Mouse (Mus musculus) hindbrain, postnatal 0 days (tissue): ENCODE measurements around the gene Gimap4. TPM values are rescaled to one million over a fixed set of nuclear protein-coding genes. Genes with fewer than 3 reads are reported as not detected.

Experiments
- ATAC-seq: fragments of 200-750 bp; cut with Nextera tagmentation; 2 replicates; pipeline ENCODE4 v1.8.0; 2017; ENCODE audit warnings: mild to moderate bottlenecking, moderate TSS enrichment, moderate library complexity
- DNase-seq: peaks from one replicate; pipeline ENCODE4 v3.0.0-alpha.2; 2015; ENCODE audit warnings: low spot score
- H3K27ac ChIP-seq: fragments of 300-500 bp; sonication (generic); 2 replicates; pipeline ENCODE4 v1.5.1; 2014; ENCODE audit warnings: mild to moderate bottlenecking
- H3K27me3 ChIP-seq: fragments of 300-500 bp; sonication (generic); 2 replicates; pipeline ENCODE4 v1.6.1; 2014; ENCODE audit warnings: low read length, mixed read lengths; ENCODE audit not compliant: insufficient read depth
- H3K36me3 ChIP-seq: fragments of 300-500 bp; sonication (generic); 2 replicates; pipeline ENCODE4 v1.6.1; 2014; ENCODE audit warnings: low read length, mixed read lengths; ENCODE audit not compliant: insufficient read depth
- H3K4me1 ChIP-seq: fragments of 300-500 bp; sonication (generic); 2 replicates; pipeline ENCODE4 v1.6.1; 2014; ENCODE audit warnings: antibody characterized with exemption, low read length, mixed read lengths; ENCODE audit not compliant: insufficient read depth
- H3K4me2 ChIP-seq: fragments of 300-500 bp; sonication (generic); 2 replicates; pipeline ENCODE4 v1.6.1; 2014; ENCODE audit warnings: low read depth, mild to moderate bottlenecking, low read length, moderate library complexity, mixed read lengths
- H3K4me3 ChIP-seq: fragments of 300-500 bp; sonication (generic); 2 replicates; pipeline ENCODE4 v1.5.1; 2014; ENCODE audit warnings: low read length
- H3K9ac ChIP-seq: fragments of 300-500 bp; sonication (generic); replicated peaks from 2 replicates; pipeline ENCODE4 v1.6.1; 2014; ENCODE audit warnings: mild to moderate bottlenecking, low read length, moderate library complexity, mixed read lengths
- H3K9me3 ChIP-seq: fragments of 300-500 bp; sonication (generic); 2 replicates; pipeline ENCODE4 v1.6.1; 2016; ENCODE audit warnings: low read length, mixed read lengths
- CTCF ChIP-seq: IDR thresholded peaks from 2 replicates; pipeline ENCODE4 v1.5.1; 2016; ENCODE audit warnings: antibody characterized with exemption, control low read depth, low read depth
- WGBS: fragments of 180-500 bp; shearing (Covaris S2); extraction: QIAGEN DNeasy Blood & Tissue Kit; methylation state at CpG from one replicate; pipeline ENCODE4 v1.1.7; 2014; 5-methylcytosine and 5-hydroxymethylcytosine counted together
- polyA plus RNA-seq: library from polyadenylated mRNA; unstranded; fragments of >200 nt; fragmentation: Nextera tagmentation; extraction: Ambion mirVana; gene quantifications from 2 replicates; pipeline ENCODE4 v1.2.1, GENCODE M21; 2015
- total RNA-seq: library from RNA; depleted of rRNA; stranded (reverse); fragments of >200 nt; gene quantifications from 2 replicates; pipeline ENCODE4 v1.2.3, GENCODE M21; 2014; rRNA removed

Gimap4 gene
- total RNA-seq (0.78 and 1.6 TPM in 2 replicates), polyA plus RNA-seq (0.56 and 0.66 TPM in 2 replicates)

DNA sequence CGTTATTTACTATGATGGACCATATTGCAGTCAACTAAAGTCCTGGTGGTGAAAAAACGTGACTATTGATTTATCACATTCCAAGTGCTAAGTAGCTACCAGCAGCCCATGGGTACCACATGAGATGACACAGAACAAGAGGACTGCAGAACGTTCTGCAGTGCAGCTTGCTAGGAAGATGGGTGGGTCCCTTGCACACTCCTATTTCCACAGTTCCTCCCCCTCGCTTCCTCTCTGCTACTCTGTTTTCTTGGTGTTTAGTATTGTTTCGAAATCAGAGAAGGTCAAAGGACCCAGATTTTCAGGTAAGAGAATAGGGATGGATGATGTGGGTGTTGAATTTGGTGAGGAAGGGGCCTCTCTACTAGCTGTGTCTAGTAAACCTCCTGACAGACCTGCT, at the start of gene Gimap4:
Gimap4 (plus strand) TSS at position 231 of the 400 bp plus-strand sequence.
- no peak for ATAC-seq
- 79% methylated on average over 5 of the region's 5 CpGs for WGBS

GRCm38 (mm10) chr6:48635105-48635504, 49.2 kb upstream of the Gimap4 start:
- Histone ChIP-seq H3K4me1 (no peaks in the 10 kb centered on the region), H3K4me2 (no peak overlapping the region), H3K36me3 (no peaks in the 10 kb centered on the region; the same call in 1 of the 2 replicates), H3K4me3 (no peak overlapping the region), H3K27me3 (no peaks in the 10 kb centered on the region), H3K27ac (no peak overlapping the region), H3K9me3 (no peaks in the 10 kb centered on the region), H3K9ac (no peak overlapping the region)
- DNase-seq (no peak), ATAC-seq (no peak)
- 91% methylated on average over 2 of the region's 2 CpGs for WGBS
- no peak for TF ChIP-seq CTCF

More for the DNA sequence above, at the start of gene Gimap4:
- H3K9ac ChIP-seq = no peak within 1 kb of the TSS
- no peaks in the 10 kb centered on the region for H3K4me1 ChIP-seq
- TF ChIP-seq CTCF = no peak
- no peak for DNase-seq
- no peaks in the 10 kb centered on the region for H3K9me3 ChIP-seq
- H3K4me3 ChIP-seq = no peak within 1 kb of the TSS
- H3K27me3 ChIP-seq = no peaks in the 10 kb centered on the region; the same call in 1 of the 2 replicates
- no peaks in the 10 kb centered on the region for H3K36me3 ChIP-seq
- H3K27ac ChIP-seq = no peak within 1 kb of the TSS
- H3K4me2 ChIP-seq = no peak within 1 kb of the TSS

DNA sequence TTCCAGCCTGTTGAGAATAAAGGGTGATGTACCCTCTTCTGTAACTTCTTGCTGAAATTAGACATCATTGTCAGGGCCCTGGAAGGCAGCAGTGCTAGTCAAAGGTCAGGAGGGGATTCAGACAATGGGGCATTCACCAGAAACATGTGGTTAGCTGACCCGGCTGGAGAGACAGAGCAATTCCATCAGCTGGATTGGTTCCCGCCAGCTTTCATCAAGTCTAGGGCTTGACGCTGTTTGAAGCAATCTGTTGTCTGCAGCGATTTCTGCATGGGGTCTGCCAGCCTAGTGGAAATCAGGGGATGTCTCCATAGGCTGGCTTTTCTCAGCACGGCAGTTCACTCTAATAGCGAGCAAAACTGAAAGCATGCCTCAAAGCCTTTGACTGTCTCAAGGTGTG, 47.8 kb upstream of the Gimap4 start:
- TF ChIP-seq CTCF = no peak

DNA sequence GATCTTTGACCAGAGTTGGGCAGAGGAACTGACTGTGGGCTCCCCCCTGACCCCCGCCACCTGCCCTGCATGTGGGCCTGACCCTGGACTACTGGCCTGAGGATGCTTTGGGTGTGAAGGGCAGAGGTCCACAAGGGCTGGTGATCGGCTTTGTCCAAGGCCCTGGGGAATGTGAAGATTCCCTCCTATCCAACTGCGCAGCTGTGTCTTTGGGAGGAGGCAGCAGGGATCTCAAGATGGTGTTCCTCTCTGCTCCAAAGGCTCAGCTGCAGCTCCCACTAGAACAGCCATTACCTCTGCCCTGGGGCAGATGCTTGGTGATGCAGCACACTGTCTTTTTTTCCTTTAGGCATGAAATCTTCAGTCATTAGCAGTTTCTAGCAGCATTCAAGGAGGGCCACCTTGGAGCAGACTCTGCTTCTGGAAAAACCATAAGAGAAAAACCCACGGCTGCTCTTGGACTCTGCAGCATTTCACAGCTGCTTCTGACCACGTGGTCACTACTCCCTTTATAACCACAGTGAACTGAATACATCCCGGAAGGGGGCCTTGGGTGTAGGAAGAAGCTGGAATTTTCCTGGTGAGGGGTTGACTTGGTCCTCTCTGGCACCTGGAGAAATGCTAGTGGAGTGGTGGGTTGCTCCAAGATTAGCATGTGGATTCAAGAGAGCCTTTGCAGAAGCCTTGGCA, 46.4 kb upstream of the Gimap4 start:
- DNase-seq (no peak), ATAC-seq (no peak)
- H3K4me1 ChIP-seq = no peaks in the 10 kb centered on the region
- H3K27ac ChIP-seq = no peak overlapping the region
- H3K36me3 ChIP-seq = no peaks in the 10 kb centered on the region
- TF ChIP-seq CTCF = no peak
- H3K4me2 ChIP-seq = no peak overlapping the region
- 63% methylated on average over 6 of the region's 6 CpGs for WGBS
- no peaks in the 10 kb centered on the region for H3K9me3 ChIP-seq
- H3K27me3 ChIP-seq = no peaks in the 10 kb centered on the region
- H3K9ac ChIP-seq = no peak overlapping the region
- H3K4me3 ChIP-seq = no peak overlapping the region

More for the DNA sequence above, 47.8 kb upstream of the Gimap4 start:
- no peak overlapping the region for H3K4me2 ChIP-seq
- ATAC-seq (no peak), DNase-seq (peak; percentile 10)
- no peaks in the 10 kb centered on the region for H3K4me1 ChIP-seq
- H3K9ac ChIP-seq = no peak overlapping the region
- H3K27ac ChIP-seq = no peak overlapping the region
- H3K9me3 ChIP-seq = no peaks in the 10 kb centered on the region
- H3K27me3 ChIP-seq = no peaks in the 10 kb centered on the region
- no peak overlapping the region for H3K4me3 ChIP-seq
- no peaks in the 10 kb centered on the region; the same call in 1 of the 2 replicates for H3K36me3 ChIP-seq
- WGBS = 35% methylated on average over 6 of the region's 6 CpGs

- H3K36me3 ChIP-seq = no peaks in the 10 kb centered on the region
- H3K27me3 ChIP-seq = no peaks in the 10 kb centered on the region
- no peak overlapping the region for H3K9ac ChIP-seq
- no peak overlapping the region for H3K27ac ChIP-seq
- DNase-seq = no peak
- no peak for ATAC-seq
- H3K4me2 ChIP-seq = no peak overlapping the region
- 77% methylated on average over 2 of the region's 2 CpGs for WGBS
- H3K4me3 ChIP-seq = no peak overlapping the region
- H3K4me1 ChIP-seq = no peaks in the 10 kb centered on the region
- TF ChIP-seq CTCF = no peak
- H3K9me3 ChIP-seq = no peaks in the 10 kb centered on the region
Measured at GRCm38 (mm10) chr6:48638553-48638952, 45.8 kb upstream of the Gimap4 start.

GRCm38 (mm10) chr6:48641391-48641790, 43.0 kb upstream of the Gimap4 start:
- Histone ChIP-seq H3K27me3 (no peaks in the 10 kb centered on the region), H3K9ac (no peak overlapping the region), H3K36me3 (no peaks in the 10 kb centered on the region), H3K4me3 (no peak overlapping the region), H3K4me1 (no peaks in the 10 kb centered on the region), H3K27ac (no peak overlapping the region), H3K4me2 (no peak overlapping the region), H3K9me3 (no peaks in the 10 kb centered on the region)
- 78% methylated on average over 6 of the region's 6 CpGs for WGBS
- no peak for TF ChIP-seq CTCF
- ATAC-seq (no peak), DNase-seq (no peak)

GRCm38 (mm10) chr6:48642764-48643292, 41.5 kb upstream of the Gimap4 start:
- H3K4me2 ChIP-seq = no peak overlapping the region
- peak; percentile 77 for TF ChIP-seq CTCF
- H3K27ac ChIP-seq = no peak overlapping the region
- no peaks in the 10 kb centered on the region for H3K27me3 ChIP-seq
- peak; percentile 93 for DNase-seq
- no peaks in the 10 kb centered on the region for H3K9me3 ChIP-seq
- peak; percentile 37 for ATAC-seq
- 19% methylated on average over 4 of the region's 4 CpGs for WGBS
- no peaks in the 10 kb centered on the region for H3K36me3 ChIP-seq
- H3K4me1 ChIP-seq = no peaks in the 10 kb centered on the region
- no peak overlapping the region for H3K9ac ChIP-seq
- H3K4me3 ChIP-seq = no peak overlapping the region
